Mouse (Mus musculus) NIH3T3 (cell line): ENCODE data around the gene Rgs14.

Experiments used
- DNase-seq: peaks from one replicate; pipeline ENCODE4 v3.0.0-alpha.2; 2012; ENCODE audit warnings: low read depth

Gene Rgs14

DNA sequence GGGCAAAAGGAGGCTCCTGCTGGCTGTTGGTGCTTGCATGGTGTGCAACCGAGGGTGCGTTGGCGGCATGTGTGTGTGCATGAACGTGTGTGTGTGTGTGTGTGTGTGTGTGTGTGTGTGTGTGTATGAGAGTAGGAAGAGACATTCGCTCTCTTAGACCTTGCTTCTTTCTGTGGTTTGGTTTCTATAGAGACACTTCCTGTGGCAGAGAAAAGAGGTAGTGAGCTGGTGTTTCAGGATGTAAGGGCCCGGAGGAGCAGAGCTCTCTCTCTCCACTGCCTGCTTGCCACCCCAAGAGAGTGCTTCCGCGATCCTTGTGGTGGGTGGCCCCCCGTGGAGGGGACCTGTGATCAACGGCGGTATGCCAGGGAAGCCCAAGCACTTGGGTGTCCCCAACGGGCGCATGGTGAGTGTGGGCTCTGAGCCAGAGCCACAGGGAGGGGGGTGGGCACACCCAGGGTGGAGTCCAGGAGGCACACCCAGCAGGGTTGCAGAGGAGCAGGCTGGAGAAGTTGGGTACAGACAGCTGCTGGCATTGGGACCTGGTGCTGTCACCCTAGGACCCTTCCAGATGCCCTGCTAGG is at the start of gene Rgs14:
TSS of gene Rgs14 (plus strand) at position 202 of the 584 bp plus-strand sequence.
- no peak for DNase-seq

DNA sequence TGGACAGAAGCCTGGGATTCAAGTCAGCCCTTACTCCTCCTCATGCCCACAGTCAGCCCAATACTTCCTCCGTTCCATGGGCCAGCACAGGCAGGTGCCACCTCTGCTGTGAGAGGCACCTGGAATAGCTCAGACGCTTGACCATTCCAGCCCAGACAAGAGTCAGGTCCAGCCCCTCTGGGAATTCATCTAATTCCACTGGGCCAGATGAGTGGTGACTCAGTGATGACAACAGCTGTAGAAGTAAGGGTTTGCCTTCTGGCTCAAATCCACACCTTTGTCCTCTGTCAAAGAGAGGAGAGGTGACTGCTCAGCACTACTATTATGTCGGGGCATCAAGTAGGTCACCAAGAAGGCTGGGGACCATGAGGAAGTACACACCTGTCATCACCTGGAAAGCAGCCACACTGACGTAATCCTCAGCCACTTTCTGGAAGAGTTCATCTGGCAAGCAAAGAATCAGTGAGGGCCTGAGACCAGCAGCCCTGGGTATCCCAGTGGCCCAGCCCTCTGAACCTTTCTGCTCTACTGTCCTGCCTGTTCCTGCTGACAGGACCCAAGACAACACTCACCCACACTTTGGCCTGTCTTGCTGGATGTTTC is 49.5 kb upstream of the Rgs14 start, which contains the start of gene Prelid1:
TSS of gene Prelid1 (plus strand) at position 570 of the 603 bp plus-strand sequence.
- no peak for DNase-seq

DNA sequence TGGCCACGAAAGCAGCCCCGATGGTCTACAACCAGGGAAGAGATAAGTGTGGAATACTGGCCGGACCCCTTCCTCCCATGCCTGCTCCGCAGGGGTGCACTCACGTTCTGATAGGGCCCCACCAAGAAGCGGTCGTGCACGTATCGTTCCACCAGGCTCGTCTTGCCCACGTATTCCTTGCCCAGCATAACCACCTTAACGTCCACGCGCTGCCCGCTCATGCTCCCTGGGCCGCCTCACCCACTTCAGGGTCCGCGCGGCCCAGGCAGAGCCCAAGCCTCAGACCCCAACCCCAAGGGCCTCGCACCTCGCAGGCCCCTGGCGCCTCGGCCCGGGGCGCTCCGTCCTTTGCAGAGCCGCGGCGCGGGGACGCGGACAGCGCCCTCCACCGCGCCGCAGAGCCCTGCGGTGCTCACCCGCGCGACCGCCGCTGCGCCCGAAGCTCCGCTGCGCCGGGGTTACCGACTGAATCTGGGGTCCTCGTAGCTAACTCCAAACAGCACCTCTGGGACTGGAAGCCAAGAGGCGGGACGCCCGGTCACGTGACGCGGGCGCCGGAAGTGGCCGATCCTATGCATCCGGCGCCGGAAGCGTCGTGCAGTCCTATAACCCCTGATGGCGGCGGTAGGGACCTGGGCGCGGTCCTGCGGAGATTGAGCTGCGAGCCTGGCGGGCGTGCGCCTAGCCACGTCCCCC is 48.0 kb upstream of the Rgs14 start, which contains the start of gene Rab24:
TSS of gene Rab24 (minus strand) at position 513 of the 696 bp plus-strand sequence.
- DNase-seq, result peak; percentile 92

DNA sequence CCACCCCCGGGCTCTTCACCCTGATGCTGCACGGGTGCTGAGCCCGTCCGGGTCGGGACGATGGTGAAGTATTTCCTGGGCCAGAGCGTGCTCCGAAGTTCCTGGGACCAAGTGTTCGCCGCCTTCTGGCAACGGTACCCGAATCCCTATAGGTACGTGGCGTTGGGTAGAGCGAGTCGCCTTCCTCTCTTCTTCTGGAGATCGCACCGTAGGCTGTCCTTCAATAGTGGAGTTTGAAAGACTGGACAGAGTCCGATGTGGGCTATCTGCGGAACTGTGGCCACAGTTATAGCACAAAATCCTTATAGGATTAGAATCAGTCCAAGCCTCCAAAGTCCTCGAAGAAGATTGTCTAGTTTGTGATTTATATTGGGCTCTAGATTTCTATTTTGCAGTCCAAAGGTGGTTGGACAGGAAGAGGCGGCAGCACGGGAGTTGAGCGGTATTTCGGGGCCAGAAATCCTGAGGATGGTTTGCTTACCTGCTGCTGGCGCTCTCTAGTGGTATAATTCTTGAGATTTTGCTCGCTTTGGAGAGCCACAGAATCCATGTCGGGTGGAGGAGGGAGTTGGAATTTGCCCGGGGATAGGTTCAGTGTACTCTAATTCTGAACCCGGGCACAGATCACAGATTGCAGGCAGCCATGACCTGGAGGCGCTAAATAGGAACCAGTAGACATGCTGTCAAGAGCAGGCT is 47.3 kb upstream of the Rgs14 start:
- peak; percentile 73 for DNase-seq

DNA sequence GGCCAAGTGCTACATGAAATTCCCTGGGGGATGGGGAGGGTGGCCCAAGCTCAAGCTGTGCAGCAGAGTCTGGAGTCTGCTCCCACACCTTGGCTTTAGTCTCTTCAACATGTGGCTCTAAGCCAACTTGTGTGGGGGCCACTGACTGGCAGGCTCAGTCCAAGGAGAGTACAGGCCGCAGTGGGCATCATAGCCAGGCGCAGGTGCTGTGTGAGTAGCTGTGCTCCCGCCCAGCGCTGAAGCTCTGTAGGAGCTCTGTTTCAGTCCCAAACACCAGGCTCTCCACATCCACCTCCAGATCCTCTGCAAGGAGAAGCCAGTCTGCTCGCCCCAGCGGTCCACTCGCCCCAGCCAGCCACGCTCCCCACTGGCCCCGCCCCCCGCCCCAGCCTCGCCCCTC is 43.9 kb upstream of the Rgs14 start:
- no peak for DNase-seq

DNA sequence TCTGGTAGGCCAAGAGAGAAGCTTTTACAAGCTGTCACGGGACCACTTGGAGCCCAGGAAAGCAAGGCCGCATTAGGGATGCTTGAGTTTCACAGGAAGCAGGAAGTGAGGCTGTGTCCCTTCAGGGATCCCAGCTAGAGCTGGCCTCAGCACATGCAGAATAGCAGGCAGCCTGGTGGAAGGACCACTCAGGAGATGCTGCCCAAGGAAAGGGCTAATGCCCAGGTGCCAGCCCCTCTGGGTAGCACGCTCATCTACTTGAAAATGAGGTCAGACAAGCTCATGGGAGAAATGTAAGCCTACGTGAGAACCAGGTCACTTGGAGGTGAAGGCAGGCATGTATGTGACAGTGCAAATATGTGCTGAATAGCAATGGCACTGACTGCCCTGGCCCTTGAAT is 42.4 kb upstream of the Rgs14 start:
- DNase-seq, result no peak

DNA sequence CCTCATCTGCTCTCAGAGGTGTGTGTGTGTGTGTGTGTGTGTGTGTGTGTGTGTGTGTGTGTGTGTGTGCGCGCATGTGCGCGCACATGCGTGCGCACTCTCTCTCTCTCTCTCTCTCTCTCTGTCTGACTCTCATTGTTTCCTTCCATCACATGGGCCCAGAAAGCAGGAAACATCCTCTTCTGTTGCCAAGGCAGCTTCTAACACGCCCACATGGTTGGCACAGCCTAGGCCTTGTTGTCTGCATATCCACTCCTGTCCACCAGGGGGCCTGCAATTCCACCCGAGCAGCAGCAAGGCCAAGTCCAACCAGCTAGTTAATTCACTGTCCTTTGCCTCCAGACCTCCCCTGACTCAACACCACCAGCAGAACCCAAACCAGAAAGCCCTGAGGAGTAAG is 41.9 kb upstream of the Rgs14 start:
- peak; percentile 93 for DNase-seq

DNA sequence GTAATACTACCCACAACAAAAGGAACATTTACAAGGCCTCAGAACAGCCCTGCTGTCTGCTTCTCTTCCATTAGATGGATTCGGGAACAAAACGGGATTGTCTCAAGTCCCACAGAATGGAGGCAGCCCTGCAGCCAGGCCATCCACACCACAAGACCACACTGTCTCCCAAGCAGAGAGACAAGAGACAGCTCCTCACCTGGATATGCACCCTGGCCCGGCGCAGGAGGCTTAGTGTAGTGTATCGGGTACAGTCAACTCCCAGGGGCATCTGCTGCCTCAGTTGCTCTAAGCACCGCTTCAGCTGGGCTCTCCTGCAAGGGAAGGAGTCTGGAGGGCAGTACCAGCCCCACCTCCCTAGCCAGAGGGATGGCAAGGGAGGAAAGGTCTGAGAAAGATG is 41.4 kb upstream of the Rgs14 start:
- no peak for DNase-seq

DNA sequence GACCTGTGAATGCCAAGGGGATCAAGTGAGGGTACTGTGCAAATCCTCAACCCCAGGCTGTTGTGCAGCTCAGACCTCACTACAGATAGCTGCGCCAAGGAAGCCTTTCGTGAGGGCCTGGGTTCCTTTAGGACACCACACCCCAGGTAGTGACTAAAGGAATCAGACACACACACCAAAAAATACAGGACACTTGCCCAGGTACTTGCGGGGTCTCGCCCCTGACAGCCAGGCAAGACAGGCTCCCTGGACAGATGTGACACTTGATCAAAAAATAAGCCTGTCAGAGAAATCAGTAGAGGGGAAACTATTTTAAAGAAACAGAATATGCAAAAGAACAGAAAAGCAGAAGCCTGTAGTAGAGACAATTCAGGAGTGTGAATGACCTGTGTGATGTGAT is 40.9 kb upstream of the Rgs14 start:
- no peak for DNase-seq

DNA sequence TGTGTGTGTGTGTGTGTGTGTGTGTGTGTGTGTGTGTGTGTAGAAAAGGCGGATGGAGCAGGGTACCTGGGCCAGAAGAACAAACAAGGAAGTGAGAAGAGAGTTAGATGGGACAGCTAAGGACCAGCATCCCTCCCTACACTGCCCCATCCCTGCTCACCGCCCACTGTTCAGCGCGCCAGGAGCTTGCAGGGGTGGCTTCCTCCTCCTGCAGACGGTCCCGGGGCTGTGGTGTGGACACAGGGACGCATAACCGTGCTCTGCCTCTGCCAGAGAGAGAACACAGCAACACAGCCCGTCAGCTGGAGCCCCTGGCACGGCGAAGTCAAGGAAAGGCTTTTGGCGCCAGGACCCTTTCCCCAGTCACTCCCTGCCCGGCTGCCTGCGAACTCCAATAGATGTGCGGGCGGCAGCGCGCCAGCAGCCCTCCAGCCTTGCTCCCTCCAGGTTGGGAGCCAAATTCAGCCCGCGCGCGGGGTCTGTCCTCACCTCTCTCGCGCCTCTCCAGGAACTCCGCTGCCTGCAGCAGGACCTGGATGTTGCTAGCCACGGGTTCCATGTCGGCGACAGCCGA is 40.3 kb upstream of the Rgs14 start:
- DNase-seq, result peak; percentile 64

DNA sequence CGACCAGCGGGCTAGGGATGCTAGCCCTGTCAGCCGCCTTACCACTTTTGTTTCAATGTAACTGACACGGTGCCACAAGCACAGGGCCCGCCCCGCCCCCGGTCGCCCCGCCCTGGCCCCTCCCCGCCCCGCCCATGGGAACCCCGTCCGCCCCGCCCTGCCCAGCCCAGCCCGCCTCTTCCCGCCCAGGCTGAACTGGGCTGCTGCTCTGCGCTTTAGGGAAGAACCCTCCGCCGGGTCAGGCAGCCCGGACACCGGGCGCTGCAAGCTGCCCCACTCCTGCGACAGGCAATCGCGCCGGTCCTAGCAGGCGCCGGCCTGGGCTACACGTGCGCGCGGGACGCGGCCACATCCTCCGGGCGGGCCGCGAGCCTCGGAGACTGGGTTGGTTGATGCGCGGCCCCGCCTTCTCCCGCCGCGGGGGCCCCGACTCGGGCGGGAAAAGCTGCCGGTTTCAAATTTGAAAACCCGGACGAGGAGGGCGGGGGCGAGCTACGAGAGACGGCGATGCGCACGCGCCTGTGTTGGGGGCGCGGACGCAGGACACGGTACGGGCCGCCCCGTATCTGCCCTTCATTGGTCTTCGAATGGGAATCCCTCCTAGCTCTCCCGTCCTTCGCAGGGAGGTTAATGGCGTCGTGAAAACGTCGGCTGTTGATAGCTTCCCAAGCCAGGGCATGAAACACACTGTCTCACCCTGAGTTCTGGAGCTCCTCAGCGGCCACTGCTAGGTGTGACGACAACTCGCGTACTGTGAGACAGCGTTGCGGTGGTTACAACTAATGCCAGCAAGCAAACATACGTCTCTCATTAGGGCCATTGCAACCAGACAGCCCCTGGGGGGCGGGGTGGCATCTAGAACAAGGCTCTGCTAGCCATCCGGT is 39.6 kb upstream of the Rgs14 start, which contains the start of gene Mxd3:
TSS of gene Mxd3 (minus strand) at position 141 of the 884 bp plus-strand sequence.
- DNase-seq, result peak; percentile 89

DNA sequence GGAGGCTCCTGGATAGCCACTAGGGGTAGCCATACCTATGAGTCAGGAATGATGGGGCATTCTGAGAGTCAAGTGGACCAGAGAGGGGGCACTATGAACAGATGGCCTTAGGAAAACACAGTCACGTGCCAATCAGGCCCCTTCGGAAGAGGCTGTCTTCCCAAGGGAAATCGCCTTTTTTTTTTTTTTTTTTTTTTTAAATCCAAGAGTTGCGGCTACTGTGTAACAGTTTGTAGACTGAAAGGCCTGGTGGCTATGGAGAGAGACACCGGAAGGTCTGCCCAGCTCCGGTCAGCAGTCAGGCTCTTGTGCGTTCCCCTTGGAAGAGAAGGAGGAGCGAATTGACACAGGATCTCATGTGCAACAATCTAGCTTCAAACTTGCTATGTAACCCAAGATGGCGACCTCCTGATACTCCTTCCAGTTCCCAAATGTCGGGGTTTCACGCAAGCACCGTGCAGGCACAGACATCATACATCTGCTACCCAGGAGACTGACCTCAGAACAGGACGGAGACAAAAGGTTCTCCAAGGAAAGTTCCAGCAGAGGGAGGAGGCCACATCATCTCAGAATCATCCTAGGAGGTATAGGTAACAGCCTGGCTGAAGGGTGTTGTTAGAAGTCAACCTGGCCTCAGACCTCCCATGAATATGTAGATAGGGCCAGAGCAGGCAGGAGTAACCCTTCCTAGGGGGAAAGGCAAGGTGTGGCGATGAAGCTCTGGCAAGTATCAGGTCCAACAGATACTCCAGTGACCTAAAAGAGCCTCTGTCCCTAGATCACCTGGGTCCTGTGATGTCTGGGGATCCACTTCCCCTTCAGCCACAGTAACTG is 38.7 kb upstream of the Rgs14 start:
- no peak for DNase-seq

DNA sequence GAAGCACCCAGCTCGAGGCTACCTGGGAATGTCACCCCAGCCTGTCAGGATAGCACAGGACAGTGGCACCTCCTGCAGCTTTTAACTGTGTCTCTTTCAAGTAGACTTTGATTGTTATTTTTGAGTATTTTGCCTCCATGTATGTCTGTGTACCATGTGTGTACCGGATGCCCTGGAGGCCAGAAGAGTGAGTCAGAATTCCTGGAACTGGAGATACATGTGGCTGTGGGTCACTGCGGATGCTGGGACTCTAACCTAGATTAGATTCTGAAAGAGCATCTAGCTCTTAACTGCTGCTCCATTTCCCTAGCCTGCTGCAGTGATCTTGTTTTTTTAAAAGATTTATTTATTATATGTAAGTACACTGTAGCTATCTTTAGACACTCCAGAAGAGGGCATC is 37.2 kb upstream of the Rgs14 start:
- peak; percentile 62 for DNase-seq

DNA sequence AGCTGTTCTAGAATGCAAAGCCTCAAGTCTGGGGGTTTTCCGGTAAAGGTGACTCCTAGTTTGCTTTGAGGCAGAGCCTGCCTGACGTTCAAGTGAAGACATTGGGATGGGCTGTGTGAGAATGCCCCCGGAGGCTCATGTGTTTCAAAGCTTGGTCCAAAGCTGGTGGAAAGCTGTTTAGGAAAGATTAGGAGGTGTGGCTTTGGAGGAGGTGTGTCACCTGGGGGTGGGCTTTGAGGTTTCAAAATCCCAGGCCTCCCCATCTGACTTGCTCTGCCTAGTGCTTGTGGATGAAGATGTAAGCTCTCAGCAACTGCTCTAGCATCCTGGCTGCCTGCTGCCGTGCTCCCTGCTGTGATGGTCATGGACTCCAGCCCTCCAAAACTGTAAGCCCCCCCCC is 33.8 kb upstream of the Rgs14 start:
- DNase-seq, result no peak

DNA sequence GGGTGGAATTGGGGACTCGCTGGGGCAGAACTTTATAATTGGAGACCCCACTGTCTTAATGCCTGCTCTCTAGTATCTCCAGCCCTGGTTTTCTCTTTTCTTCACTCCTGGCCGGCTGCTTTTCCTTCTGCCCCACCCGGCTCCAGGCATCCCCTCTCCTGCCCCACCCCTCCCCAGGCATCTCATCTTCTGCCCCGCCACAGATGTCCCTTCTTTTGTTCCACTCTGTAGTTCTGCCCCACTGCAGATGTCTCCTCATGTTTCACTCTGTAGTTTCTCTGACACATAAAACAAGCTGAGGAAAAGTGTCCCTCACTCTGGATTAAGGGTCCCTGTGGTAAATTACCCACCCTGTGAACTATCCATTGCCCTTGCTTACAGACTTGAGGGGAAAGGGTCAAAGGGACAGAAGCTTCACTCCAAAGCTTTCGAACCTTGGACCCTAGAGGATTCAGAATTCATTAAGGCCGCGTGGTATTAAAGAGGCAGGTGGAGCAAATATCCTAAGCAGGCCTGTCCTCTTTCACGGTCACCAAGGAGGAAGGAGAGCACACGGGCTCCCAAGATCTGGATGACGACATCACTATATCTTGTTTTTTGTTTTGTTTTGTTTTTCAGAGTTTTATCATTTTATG is 32.1 kb upstream of the Rgs14 start:
- DNase-seq, result no peak

DNA sequence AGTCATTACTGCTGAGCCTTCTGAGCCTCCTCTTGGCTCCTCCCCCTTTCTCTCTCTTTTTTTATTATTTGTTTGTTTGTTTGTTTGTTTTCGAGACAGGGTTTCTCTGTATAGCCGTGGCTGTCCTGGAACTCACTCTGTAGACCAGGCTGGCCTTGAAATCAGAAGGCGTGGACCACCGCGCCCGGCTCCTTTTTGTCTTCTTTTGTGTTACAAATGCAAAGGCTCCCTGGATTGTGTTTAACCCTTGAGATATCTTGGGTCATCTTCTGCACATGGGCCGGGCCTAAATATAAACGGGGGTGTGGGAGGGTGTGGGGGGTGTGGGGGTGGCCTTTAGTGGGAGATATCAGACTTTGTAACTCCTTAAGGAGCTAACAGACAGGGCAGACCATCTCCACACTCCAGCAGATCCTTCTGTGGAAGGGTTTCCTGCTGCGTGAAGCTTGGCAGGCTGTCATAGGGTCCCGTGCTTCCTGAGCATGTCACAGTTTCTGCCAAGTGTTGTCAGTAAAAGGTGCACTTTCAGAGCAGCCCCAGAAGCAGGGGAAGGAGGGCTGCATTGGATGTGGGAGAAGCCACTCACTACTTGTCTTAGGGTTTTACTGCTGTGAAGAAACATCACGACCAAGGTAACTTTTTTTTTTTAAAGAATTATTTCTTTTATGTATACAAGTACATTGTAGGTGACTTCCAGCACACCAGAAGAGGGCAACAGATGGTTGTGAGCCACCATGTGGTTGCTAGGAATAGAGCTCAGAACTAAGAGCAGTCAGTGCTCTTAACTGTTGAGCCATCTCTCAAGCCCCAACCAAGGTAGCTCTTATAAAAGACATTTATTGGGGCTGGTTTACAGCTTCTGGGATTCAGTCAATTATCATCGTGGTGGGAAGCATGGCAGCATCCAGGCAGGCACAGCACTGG is 31.1 kb upstream of the Rgs14 start:
- no peak for DNase-seq

DNA sequence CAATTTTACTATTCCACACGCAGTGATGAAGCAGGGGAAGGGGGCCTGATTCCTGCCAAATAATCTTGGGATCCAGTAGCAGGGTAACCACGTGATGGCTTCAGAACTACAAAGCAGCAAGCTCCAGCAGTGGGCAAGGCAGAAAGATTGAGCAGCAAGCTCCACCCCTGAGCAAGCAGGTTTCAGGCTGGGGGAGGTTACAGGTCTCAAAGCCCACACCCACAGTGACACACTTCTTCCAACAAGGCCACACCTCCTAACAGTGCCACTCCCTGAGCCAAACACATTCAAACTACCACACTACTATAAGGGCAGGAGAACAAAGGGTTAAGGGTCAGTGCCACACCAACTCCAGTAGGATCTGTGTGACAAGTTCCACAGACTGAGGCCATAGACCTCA is 30.3 kb upstream of the Rgs14 start:
- peak; percentile 26 for DNase-seq

DNA sequence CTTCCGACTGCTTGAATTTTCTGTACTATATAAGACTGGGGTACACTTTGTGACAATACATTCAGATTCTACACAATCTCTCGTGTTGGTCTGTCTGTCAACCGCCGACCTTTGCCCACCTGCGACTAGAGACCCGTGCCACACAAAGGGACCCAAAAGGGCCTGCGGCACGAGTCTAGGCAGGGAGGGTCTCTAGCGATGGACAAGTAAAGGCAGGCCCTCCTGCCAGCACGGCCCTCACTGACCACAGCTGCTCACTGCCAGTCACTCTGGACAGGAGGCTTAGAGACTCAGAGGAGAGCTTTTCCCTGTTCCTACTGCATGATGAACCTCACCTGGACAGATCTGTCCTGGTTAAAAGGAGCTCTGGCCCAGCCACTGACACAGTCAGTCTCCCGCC is 27.1 kb upstream of the Rgs14 start:
- no peak for DNase-seq

DNA sequence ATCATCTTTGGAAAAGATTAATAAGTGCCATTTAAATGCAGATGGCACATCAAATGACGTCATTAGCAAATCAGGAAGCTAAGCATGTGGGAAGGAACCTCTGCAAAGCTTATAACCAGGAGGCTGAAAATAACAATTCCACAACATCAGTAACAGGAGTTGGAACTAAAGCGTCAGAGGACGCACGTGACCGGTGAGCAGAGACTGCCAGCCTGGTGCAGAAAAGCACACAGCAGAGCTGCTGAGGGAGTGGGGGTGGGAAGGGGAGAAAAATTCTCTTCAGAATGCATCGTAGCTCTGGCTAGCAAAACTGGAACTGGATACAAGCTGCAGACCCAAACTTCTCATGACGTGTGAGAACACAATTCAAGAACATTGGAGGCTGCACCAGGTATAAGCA is 25.2 kb upstream of the Rgs14 start:
- no peak for DNase-seq
